Mouse (Mus musculus): Measurements from ENCODE around the gene Sh2b3. TPM values are rescaled to one million over a fixed set of nuclear protein-coding genes. Genes with fewer than 3 reads are reported as not detected.

Gene Sh2b3
- polyA plus RNA-seq, 1 experiment, result 77.5 TPM

GRCm38 (mm10) chr5:121810331-121811151 is 26.9 kb downstream of the Sh2b3 start:
- Histone ChIP-seq H3K27ac (ENCODE audit: insufficient read depth, low read depth, low read length) (no peak overlapping the region), H3K4me1 (ENCODE audit: control insufficient read depth, insufficient read depth, low read length) (peaks cover 36% of the 10 kb centered on the region), H3K4me3 (ENCODE audit: insufficient read depth, low read length) (no peak overlapping the region)
- no peak for TF ChIP-seq CTCF (IDR thresholded peaks at IDR 0.05; ENCODE audit: low read depth, low read length)

- Histone ChIP-seq H3K4me3 (ENCODE audit: insufficient read depth, low read length) (no peak overlapping the region), H3K4me1 (ENCODE audit: control insufficient read depth, insufficient read depth, low read length) (peaks cover 36% of the 10 kb centered on the region), H3K27ac (ENCODE audit: insufficient read depth, low read depth, low read length) (no peak overlapping the region)
- TF ChIP-seq POLR2A (IDR thresholded peaks at IDR 0.05; ENCODE audit: borderline replicate concordance, low read depth, low read length), result no peak
Observed at GRCm38 (mm10) chr5:121809667-121810224, 27.7 kb downstream of the Sh2b3 start.

- Histone ChIP-seq H3K4me1 (ENCODE audit: control insufficient read depth, insufficient read depth, low read length) (peaks cover 38% of the 10 kb centered on the region), H3K27ac (ENCODE audit: insufficient read depth, low read depth, low read length) (no peak overlapping the region), H3K4me3 (ENCODE audit: insufficient read depth, low read length) (no peak overlapping the region)
- TF ChIP-seq CTCF (IDR thresholded peaks at IDR 0.05; ENCODE audit: low read depth, low read length) (no peak), POLR2A (IDR thresholded peaks at IDR 0.05; ENCODE audit: borderline replicate concordance, low read depth, low read length) (no peak)
Observed at GRCm38 (mm10) chr5:121808202-121808601, 29.2 kb downstream of the Sh2b3 start.

- no peak overlapping the region for H3K27ac ChIP-seq (ENCODE audit: insufficient read depth, low read depth, low read length)
- H3K4me3 ChIP-seq (ENCODE audit: insufficient read depth, low read length), result no peak overlapping the region
- no peak for TF ChIP-seq POLR2A (IDR thresholded peaks at IDR 0.05; ENCODE audit: borderline replicate concordance, low read depth, low read length)
- no peak for TF ChIP-seq CTCF (IDR thresholded peaks at IDR 0.05; ENCODE audit: low read depth, low read length)
- H3K4me1 ChIP-seq (ENCODE audit: control insufficient read depth, insufficient read depth, low read length), result peaks cover 30% of the 10 kb centered on the region
Observed at GRCm38 (mm10) chr5:121807186-121807585, 30.3 kb downstream of the Sh2b3 start.

- no peak overlapping the region for H3K27ac ChIP-seq (ENCODE audit: insufficient read depth, low read depth, low read length)
- no peaks in the 10 kb centered on the region for H3K4me1 ChIP-seq (ENCODE audit: control insufficient read depth, insufficient read depth, low read length)
- H3K4me3 ChIP-seq (ENCODE audit: insufficient read depth, low read length), result no peak overlapping the region
- TF ChIP-seq CTCF (IDR thresholded peaks at IDR 0.05; ENCODE audit: low read depth, low read length) (no peak), POLR2A (IDR thresholded peaks at IDR 0.05; ENCODE audit: borderline replicate concordance, low read depth, low read length) (no peak)
Observed at GRCm38 (mm10) chr5:121798447-121798846, 39.0 kb downstream of the Sh2b3 start.

GRCm38 (mm10) chr5:121795800-121796199 is 41.6 kb downstream of the Sh2b3 start:
- Histone ChIP-seq H3K4me3 (ENCODE audit: insufficient read depth, low read length) (no peak overlapping the region), H3K4me1 (ENCODE audit: control insufficient read depth, insufficient read depth, low read length) (no peaks in the 10 kb centered on the region), H3K27ac (ENCODE audit: insufficient read depth, low read depth, low read length) (no peak overlapping the region)
- TF ChIP-seq POLR2A (IDR thresholded peaks at IDR 0.05; ENCODE audit: borderline replicate concordance, low read depth, low read length) (no peak), CTCF (IDR thresholded peaks at IDR 0.05; ENCODE audit: low read depth, low read length) (no peak)

GRCm38 (mm10) chr5:121791026-121791425 is 46.4 kb downstream of the Sh2b3 start:
- peaks cover 2% of the 10 kb centered on the region; the same call in 1 of the 2 replicates for H3K4me1 ChIP-seq (ENCODE audit: control insufficient read depth, insufficient read depth, low read length)
- no peak overlapping the region for H3K4me3 ChIP-seq (ENCODE audit: insufficient read depth, low read length)
- TF ChIP-seq CTCF (IDR thresholded peaks at IDR 0.05; ENCODE audit: low read depth, low read length) (no peak), POLR2A (IDR thresholded peaks at IDR 0.05; ENCODE audit: borderline replicate concordance, low read depth, low read length) (no peak)
- H3K27ac ChIP-seq (ENCODE audit: insufficient read depth, low read depth, low read length), result no peak overlapping the region

GRCm38 (mm10) chr5:121783862-121784500 is 53.5 kb downstream of the Sh2b3 start:
- H3K4me3 ChIP-seq (ENCODE audit: insufficient read depth, low read length), result no peak overlapping the region
- peaks cover 8% of the 10 kb centered on the region for H3K4me1 ChIP-seq (ENCODE audit: control insufficient read depth, insufficient read depth, low read length)
- no peak for TF ChIP-seq POLR2A (IDR thresholded peaks at IDR 0.05; ENCODE audit: borderline replicate concordance, low read depth, low read length)
- H3K27ac ChIP-seq (ENCODE audit: insufficient read depth, low read depth, low read length), result no peak overlapping the region

- Histone ChIP-seq H3K4me3 (ENCODE audit: insufficient read depth, low read length) (no peak overlapping the region), H3K4me1 (ENCODE audit: control insufficient read depth, insufficient read depth, low read length) (peaks cover 8% of the 10 kb centered on the region), H3K27ac (ENCODE audit: insufficient read depth, low read depth, low read length) (no peak overlapping the region)
- TF ChIP-seq POLR2A (IDR thresholded peaks at IDR 0.05; ENCODE audit: borderline replicate concordance, low read depth, low read length) (no peak), CTCF (IDR thresholded peaks at IDR 0.05; ENCODE audit: low read depth, low read length) (no peak)
Observed at GRCm38 (mm10) chr5:121782467-121782866, 55.0 kb downstream of the Sh2b3 start.

- H3K4me1 ChIP-seq (ENCODE audit: control insufficient read depth, insufficient read depth, low read length), result peaks cover 8% of the 10 kb centered on the region
- no peak overlapping the region for H3K4me3 ChIP-seq (ENCODE audit: insufficient read depth, low read length)
- TF ChIP-seq CTCF (IDR thresholded peaks at IDR 0.05; ENCODE audit: low read depth, low read length) (no peak), POLR2A (IDR thresholded peaks at IDR 0.05; ENCODE audit: borderline replicate concordance, low read depth, low read length) (no peak)
- H3K27ac ChIP-seq (ENCODE audit: insufficient read depth, low read depth, low read length), result no peak overlapping the region
Observed at GRCm38 (mm10) chr5:121780180-121780579, 57.3 kb downstream of the Sh2b3 start.
